Mouse (Mus musculus) urinary bladder, adult 2 months (tissue): ENCODE measurements around the gene Rsph14. TPM values are rescaled to one million over a fixed set of nuclear protein-coding genes. Genes with fewer than 3 reads are reported as not detected.

ENCODE experiments used
- DNase-seq: peaks from one replicate; pipeline ENCODE4 v3.0.0; 2022; ENCODE audit warnings: low spot score
- polyA plus RNA-seq: library from polyadenylated mRNA; depleted of rRNA; stranded (reverse); fragments of >200 nt; gene quantifications from 2 replicates; pipeline ENCODE4 v1.2.3, GENCODE M21; 2012; rRNA removed

The Rsph14 gene
- polyA plus RNA-seq, 1 experiment: not detected

GRCm38 (mm10) chr10:74933548-74934190 lies 98.7 kb downstream of the Rsph14 start:
- no peak for DNase-seq

GRCm38 (mm10) chr10:74932487-74932886 lies 99.9 kb downstream of the Rsph14 start:
- DNase-seq: no peak

GRCm38 (mm10) chr10:74931631-74932030 lies 100.8 kb downstream of the Rsph14 start:
- DNase-seq: no peak

GRCm38 (mm10) chr10:74930541-74930940 lies 101.8 kb downstream of the Rsph14 start:
- no peak for DNase-seq

GRCm38 (mm10) chr10:74929578-74929977 lies 102.8 kb downstream of the Rsph14 start:
- DNase-seq: no peak

GRCm38 (mm10) chr10:74928276-74928675 lies 104.1 kb downstream of the Rsph14 start:
- no peak for DNase-seq

- DNase-seq: no peak
Observed at GRCm38 (mm10) chr10:74925324-74925723, 107.1 kb downstream of the Rsph14 start.

GRCm38 (mm10) chr10:74924274-74924673 lies 108.1 kb downstream of the Rsph14 start:
- DNase-seq: no peak

- no peak for DNase-seq
Observed at GRCm38 (mm10) chr10:74922763-74923162, 109.6 kb downstream of the Rsph14 start.

- no peak for DNase-seq
Observed at GRCm38 (mm10) chr10:74921614-74922013, 110.8 kb downstream of the Rsph14 start.

GRCm38 (mm10) chr10:74920853-74921567 lies 111.4 kb downstream of the Rsph14 start:
- DNase-seq: no peak

- DNase-seq: no peak
Observed at GRCm38 (mm10) chr10:74919277-74919676, 113.1 kb downstream of the Rsph14 start.

GRCm38 (mm10) chr10:74908431-74908830 lies 124.0 kb downstream of the Rsph14 start:
- no peak for DNase-seq

Other genes starting within 250 kb of the Rsph14 start
- 10.8 and 14.1 TPM in 2 replicates for gene Gnaz, start 65.4 kb downstream of the Rsph14 start, polyA plus RNA-seq
- gene Rab36, start 4.5 kb upstream of the Rsph14 start, polyA plus RNA-seq: 8.2 and 11.2 TPM in 2 replicates
- 35.5 and 39.5 TPM in 2 replicates for gene Bcr, start 28.0 kb upstream of the Rsph14 start, polyA plus RNA-seq
- gene Specc1l, start 179.5 kb upstream of the Rsph14 start, polyA plus RNA-seq: 23.5 and 33.1 TPM in 2 replicates